Mouse (Mus musculus) neural tube, embryonic 13.5 days (tissue): ENCODE data around the gene Olfr1346. TPM values are rescaled to one million over a fixed set of nuclear protein-coding genes. Genes with fewer than 3 reads are reported as not detected.
"Not testable (repeated sequence)": the region's sequence is repeated elsewhere in the genome, so short reads cannot be mapped to it uniquely, and the experiment has no call there.

ENCODE experiments used
- ATAC-seq: fragments of 200-750 bp; cut with Nextera tagmentation; 2 replicates; pipeline ENCODE4 v1.8.0; 2017; ENCODE audit warnings: low read depth, mild to moderate bottlenecking, moderate TSS enrichment, moderate library complexity
- H3K27ac ChIP-seq: fragments of 300-500 bp; sonication (generic); replicated peaks from 2 replicates; pipeline ENCODE4 v1.5.1; 2015; ENCODE audit warnings: moderate library complexity, mild to moderate bottlenecking, inconsistent platforms
- H3K27me3 ChIP-seq: fragments of 300-500 bp; sonication (generic); 2 replicates; pipeline ENCODE4 v1.6.1; 2015; ENCODE audit warnings: mild to moderate bottlenecking, inconsistent platforms
- H3K36me3 ChIP-seq: fragments of 300-500 bp; sonication (generic); 2 replicates; pipeline ENCODE4 v1.6.1; 2015; ENCODE audit warnings: mild to moderate bottlenecking, inconsistent platforms
- H3K4me1 ChIP-seq: fragments of 300-500 bp; sonication (generic); replicated peaks from 2 replicates; pipeline ENCODE4 v1.6.1; 2015; ENCODE audit warnings: inconsistent platforms
- H3K4me2 ChIP-seq: fragments of 300-500 bp; sonication (generic); 2 replicates; pipeline ENCODE4 v1.6.1; 2015; ENCODE audit warnings: inconsistent platforms, mild to moderate bottlenecking, moderate library complexity
- H3K4me3 ChIP-seq: fragments of 300-500 bp; sonication (generic); 2 replicates; pipeline ENCODE4 v1.5.1; 2015; ENCODE audit warnings: mild to moderate bottlenecking, inconsistent platforms
- H3K9ac ChIP-seq: fragments of 300-500 bp; sonication (generic); 2 replicates; pipeline ENCODE4 v1.6.1; 2015; ENCODE audit warnings: moderate library complexity, mild to moderate bottlenecking, inconsistent platforms
- H3K9me3 ChIP-seq: fragments of 300-500 bp; sonication (generic); 2 replicates; pipeline ENCODE4 v1.6.1; 2016; ENCODE audit warnings: inconsistent platforms
- WGBS: fragments of 180-500 bp; shearing (Covaris S2); methylation state at CpG from one replicate; pipeline ENCODE4 v1.1.7; 2015; 5-methylcytosine and 5-hydroxymethylcytosine counted together
- polyA plus RNA-seq: library from polyadenylated mRNA; unstranded; fragments of >200 nt; fragmentation: Nextera tagmentation; extraction: Ambion mirVana; gene quantifications from 2 replicates; pipeline ENCODE4 v1.2.1, GENCODE M21; 2015

Olfr1346 gene
- not detected in 2 replicates for polyA plus RNA-seq

GRCm38 (mm10) chr7:6466951-6467350 lies at the start of gene Olfr1346:
Olfr1346 (plus strand) TSS chr7:6467101.
- no peaks in the 10 kb centered on the region for H3K36me3 ChIP-seq
- no peak for ATAC-seq
- no peak within 1 kb of the TSS for H3K4me3 ChIP-seq
- no peaks in the 10 kb centered on the region for H3K27me3 ChIP-seq
- H3K9ac ChIP-seq: no peak within 1 kb of the TSS
- no peaks in the 10 kb centered on the region for H3K9me3 ChIP-seq
- H3K4me2 ChIP-seq: no peak within 1 kb of the TSS
- H3K4me1 ChIP-seq: no peaks in the 10 kb centered on the region
- no peak within 1 kb of the TSS for H3K27ac ChIP-seq

- WGBS: 78% methylated on average over 6 of the region's 6 CpGs
Measured at GRCm38 (mm10) chr7:6419894-6420293, 47.0 kb upstream of the Olfr1346 start.

GRCm38 (mm10) chr7:6429381-6429780 lies 37.5 kb upstream of the Olfr1346 start:
- H3K27me3 ChIP-seq: no peaks in the 10 kb centered on the region
- no peak overlapping the region for H3K4me2 ChIP-seq
- no peak overlapping the region for H3K9ac ChIP-seq
- H3K36me3 ChIP-seq: peaks cover 5% of the 10 kb centered on the region; the same call in 1 of the 2 replicates
- H3K4me3 ChIP-seq: no peak overlapping the region
- no peak for ATAC-seq
- H3K9me3 ChIP-seq: peaks cover 7% of the 10 kb centered on the region; the same call in 1 of the 2 replicates
- 87% methylated on average over 3 of the region's 3 CpGs for WGBS
- H3K27ac ChIP-seq: no peak overlapping the region
- H3K4me1 ChIP-seq: no peaks in the 10 kb centered on the region; the same call in 1 of the 2 replicates

More at GRCm38 (mm10) chr7:6419894-6420293, 47.0 kb upstream of the Olfr1346 start:
- no peak overlapping the region for H3K4me3 ChIP-seq
- no peak overlapping the region for H3K4me2 ChIP-seq
- no peak overlapping the region for H3K27ac ChIP-seq
- no peak for ATAC-seq
- H3K27me3 ChIP-seq: no peaks in the 10 kb centered on the region
- H3K9ac ChIP-seq: no peak overlapping the region
- H3K4me1 ChIP-seq: no peaks in the 10 kb centered on the region
- H3K36me3 ChIP-seq: no peaks in the 10 kb centered on the region
- H3K9me3 ChIP-seq: no peaks in the 10 kb centered on the region

GRCm38 (mm10) chr7:6430342-6430741 lies 36.6 kb upstream of the Olfr1346 start:
- peaks cover 7% of the 10 kb centered on the region; the same call in 1 of the 2 replicates for H3K9me3 ChIP-seq
- no peak overlapping the region for H3K9ac ChIP-seq
- no peaks in the 10 kb centered on the region for H3K27me3 ChIP-seq
- peaks cover 5% of the 10 kb centered on the region; the same call in 1 of the 2 replicates for H3K36me3 ChIP-seq
- WGBS: 34% methylated on average over 2 of the region's 2 CpGs
- H3K4me1 ChIP-seq: peaks cover 6% of the 10 kb centered on the region
- H3K27ac ChIP-seq: no peak overlapping the region
- H3K4me3 ChIP-seq: no peak overlapping the region
- ATAC-seq: no peak
- no peak overlapping the region for H3K4me2 ChIP-seq

GRCm38 (mm10) chr7:6438388-6438787 lies 28.5 kb upstream of the Olfr1346 start, which contains the start of gene Olfr1344:
Olfr1344 (plus strand) TSS chr7:6438688.
- Histone ChIP-seq H3K4me2 (no peak within 1 kb of the TSS), H3K36me3 (no peaks in the 10 kb centered on the region), H3K27ac (no peak within 1 kb of the TSS), H3K9ac (no peak within 1 kb of the TSS), H3K9me3 (no peaks in the 10 kb centered on the region), H3K27me3 (no peaks in the 10 kb centered on the region), H3K4me1 (peaks cover 12% of the 10 kb centered on the region), H3K4me3 (no peak within 1 kb of the TSS)
- WGBS: 80% methylated on average over 3 of the region's 3 CpGs
- no peak for ATAC-seq

- no peak overlapping the region for H3K27ac ChIP-seq
- no peaks in the 10 kb centered on the region for H3K9me3 ChIP-seq
- no peaks in the 10 kb centered on the region for H3K27me3 ChIP-seq
- H3K4me3 ChIP-seq: no peak overlapping the region
- no peak for ATAC-seq
- WGBS: 72% methylated on average over 2 of the region's 2 CpGs
- no peaks in the 10 kb centered on the region for H3K36me3 ChIP-seq
- no peak overlapping the region for H3K4me2 ChIP-seq
- H3K4me1 ChIP-seq: no peaks in the 10 kb centered on the region
- no peak overlapping the region for H3K9ac ChIP-seq
Measured at GRCm38 (mm10) chr7:6441173-6441572, 25.7 kb upstream of the Olfr1346 start.

GRCm38 (mm10) chr7:6447771-6448170 lies 19.1 kb upstream of the Olfr1346 start:
- Histone ChIP-seq H3K9ac (no peak overlapping the region), H3K36me3 (no peaks in the 10 kb centered on the region), H3K27me3 (no peaks in the 10 kb centered on the region), H3K27ac (no peak overlapping the region), H3K4me3 (no peak overlapping the region), H3K4me2 (no peak overlapping the region), H3K9me3 (0 out of 2 replicates have a peak, but pooled peaks cover 4% of the 10 kb centered on the region), H3K4me1 (no peaks in the 10 kb centered on the region)
- ATAC-seq: no peak
- 89% methylated on average over 5 of the region's 5 CpGs for WGBS

GRCm38 (mm10) chr7:6455868-6456267 lies 11.0 kb upstream of the Olfr1346 start, which contains the start of gene Olfr1336:
Olfr1336 (plus strand) TSS chr7:6456168.
- no peak for ATAC-seq
- Histone ChIP-seq H3K9ac (no peak within 1 kb of the TSS), H3K27ac (no peak within 1 kb of the TSS), H3K4me1 (no peaks in the 10 kb centered on the region), H3K4me3 (no peak within 1 kb of the TSS), H3K27me3 (no peaks in the 10 kb centered on the region), H3K9me3 (no peaks in the 10 kb centered on the region), H3K4me2 (no peak within 1 kb of the TSS), H3K36me3 (no peaks in the 10 kb centered on the region)

- ATAC-seq: no peak
- Histone ChIP-seq H3K9ac (no peak overlapping the region), H3K4me1 (no peaks in the 10 kb centered on the region), H3K36me3 (no peaks in the 10 kb centered on the region), H3K27me3 (no peaks in the 10 kb centered on the region), H3K27ac (no peak overlapping the region), H3K9me3 (no peaks in the 10 kb centered on the region), H3K4me2 (no peak overlapping the region), H3K4me3 (no peak overlapping the region)
- WGBS: 47% methylated on average over 3 of the region's 3 CpGs
Measured at GRCm38 (mm10) chr7:6456399-6456798, 10.5 kb upstream of the Olfr1346 start.

GRCm38 (mm10) chr7:6477633-6478032 lies 10.7 kb downstream of the Olfr1346 start:
- not testable (repeated sequence) for H3K36me3 ChIP-seq, H3K9me3 ChIP-seq, H3K4me2 ChIP-seq, H3K27ac ChIP-seq, H3K4me1 ChIP-seq, H3K4me3 ChIP-seq, H3K27me3 ChIP-seq, ATAC-seq, H3K9ac ChIP-seq
- 83% methylated on average over 2 of the region's 2 CpGs for WGBS

- no peak within 1 kb of the TSS for H3K4me3 ChIP-seq
- 0 out of 2 replicates have a peak, but pooled peaks cover 3% of the 10 kb centered on the region for H3K9me3 ChIP-seq
- H3K4me2 ChIP-seq: no peak within 1 kb of the TSS
- H3K9ac ChIP-seq: no peak within 1 kb of the TSS
- H3K36me3 ChIP-seq: no peaks in the 10 kb centered on the region
- no peak for ATAC-seq
- WGBS: 40% methylated on average over 2 of the region's 2 CpGs
- H3K27me3 ChIP-seq: no peaks in the 10 kb centered on the region
- no peaks in the 10 kb centered on the region for H3K4me1 ChIP-seq
- H3K27ac ChIP-seq: no peak within 1 kb of the TSS
Measured at GRCm38 (mm10) chr7:6486841-6487240, 19.9 kb downstream of the Olfr1346 start, which contains the start of gene Olfr5. Olfr5 (minus strand) TSS chr7:6486941.

- Histone ChIP-seq H3K27me3 (no peaks in the 10 kb centered on the region), H3K9me3 (no peaks in the 10 kb centered on the region), H3K4me1 (no peaks in the 10 kb centered on the region), H3K36me3 (no peaks in the 10 kb centered on the region), H3K27ac (no peak within 1 kb of the TSS), H3K9ac (no peak within 1 kb of the TSS), H3K4me3 (no peak within 1 kb of the TSS), H3K4me2 (no peak within 1 kb of the TSS)
- WGBS: 64% methylated on average over 1 of the region's 1 CpGs
- no peak for ATAC-seq
Measured at GRCm38 (mm10) chr7:6499655-6500054, 32.8 kb downstream of the Olfr1346 start, which contains the start of gene Olfr1347. Olfr1347 (minus strand) TSS chr7:6499755.

GRCm38 (mm10) chr7:6508648-6509047 lies 41.7 kb downstream of the Olfr1346 start, which contains the start of gene Olfr1348:
Olfr1348 (minus strand) TSS chr7:6508748.
- Histone ChIP-seq H3K27ac (no peak within 1 kb of the TSS), H3K27me3 (no peaks in the 10 kb centered on the region), H3K9ac (no peak within 1 kb of the TSS), H3K4me1 (no peaks in the 10 kb centered on the region), H3K9me3 (no peaks in the 10 kb centered on the region), H3K4me3 (no peak within 1 kb of the TSS), H3K36me3 (no peaks in the 10 kb centered on the region), H3K4me2 (no peak within 1 kb of the TSS)
- 94% methylated on average over 1 of the region's 1 CpGs for WGBS
- ATAC-seq: no peak
